Mouse (Mus musculus) layer of hippocampus, adult 2 months (tissue): Measurements from ENCODE around the gene Lrrc8d. TPM values are rescaled to one million over a fixed set of nuclear protein-coding genes. Genes with fewer than 3 reads are reported as not detected.

Source experiments
- DNase-seq, 2 experiments: peaks; one replicate each; pipeline ENCODE4 v3.0.0; 2022; ENCODE audit warnings: low spot score in 2 of 2
- H3K27ac ChIP-seq: fragments of 200-600 bp; 2 replicates; pipeline ENCODE4 v1.8.1; 2022
- H3K4me3 ChIP-seq: fragments of 200-600 bp; 2 replicates; pipeline ENCODE4 v1.8.1; 2022; ENCODE audit warnings: mild to moderate bottlenecking
- CTCF ChIP-seq: fragments of 200-600 bp; conservative IDR thresholded peaks from 2 replicates; pipeline ENCODE4 v1.8.1; 2022; ENCODE audit warnings: antibody characterized with exemption, mild to moderate bottlenecking, moderate library complexity
- total RNA-seq, 2 experiments: library from RNA; stranded (reverse); gene quantifications; 2 replicates each; pipeline ENCODE4 v1.2.3; 2021

Gene Lrrc8d
- total RNA-seq, 2 experiments from 2014 or later = 49.9 to 52.7 TPM

DNA sequence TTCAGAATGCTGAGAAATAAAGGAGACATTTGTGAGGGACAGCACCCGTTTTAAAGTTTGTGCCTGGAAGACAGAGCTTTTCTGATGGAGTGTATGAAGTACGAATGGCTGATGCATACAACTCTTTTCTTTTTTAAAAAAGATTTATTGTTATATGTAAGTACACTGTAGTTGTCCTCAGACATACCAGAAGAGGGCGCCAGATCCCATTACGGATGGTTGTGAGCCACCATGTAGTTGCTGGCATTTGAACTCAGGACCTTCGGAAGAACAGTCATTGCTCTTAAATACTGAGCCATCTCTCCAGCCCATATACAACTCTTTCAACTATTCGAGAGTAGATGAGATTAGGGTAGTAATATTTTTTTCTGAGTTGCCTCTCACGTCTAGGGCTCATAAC lies 8.1 kb upstream of the Lrrc8d start:
- peak; percentile 74 for TF ChIP-seq CTCF
- no peak for DNase-seq
- Histone ChIP-seq H3K27ac (peak overlapping the region; percentile 48; the same call in 1 of the 2 replicates), H3K4me3 (no peak overlapping the region)

DNA sequence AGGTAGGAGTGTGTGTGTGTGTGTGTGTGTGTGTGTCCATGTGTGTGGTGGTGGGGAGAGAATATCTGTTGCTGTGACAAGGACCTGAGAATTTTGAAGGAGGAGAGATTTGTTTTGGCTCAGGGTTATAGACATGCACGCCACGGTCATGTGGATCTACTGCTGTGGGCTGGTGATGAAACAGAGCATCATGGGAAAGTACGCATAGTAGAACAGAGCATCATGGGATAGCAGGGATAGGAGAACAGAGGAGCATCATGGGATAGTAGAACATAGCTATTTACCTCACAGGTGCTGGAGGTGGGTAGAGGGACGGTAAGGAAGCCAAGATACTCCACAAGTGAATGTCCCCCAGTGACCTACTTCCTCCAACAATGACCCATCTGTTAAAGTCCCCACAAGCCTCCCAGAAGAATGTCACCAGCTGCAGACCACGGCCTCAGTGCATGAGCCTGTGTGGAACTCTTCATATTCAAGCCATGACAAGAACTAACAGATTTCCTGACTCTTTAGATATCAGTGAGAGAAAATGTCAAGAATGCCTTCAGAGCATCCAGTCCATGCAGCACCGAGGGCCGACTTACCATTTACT lies 5.3 kb upstream of the Lrrc8d start:
- H3K27ac ChIP-seq = peak overlapping the region; percentile 62

DNA sequence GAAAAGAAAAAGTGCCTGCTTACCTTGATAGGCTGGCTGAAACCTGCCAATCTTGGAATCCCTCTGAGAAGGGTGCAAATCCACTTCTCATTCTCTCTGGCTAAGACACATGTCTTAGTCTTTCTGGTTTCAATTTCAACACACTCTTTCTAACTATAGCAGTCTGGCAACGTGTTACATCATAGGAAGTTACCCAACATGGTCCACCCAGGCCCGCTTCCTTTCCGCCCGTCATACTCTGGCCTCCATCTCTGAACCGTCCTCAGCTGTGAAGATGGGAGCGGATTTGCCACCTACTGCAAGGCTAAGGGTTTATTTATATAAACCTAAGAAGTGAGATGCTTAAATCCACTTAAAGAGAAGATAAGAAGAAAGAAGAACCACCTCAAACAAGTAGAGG lies 3.7 kb upstream of the Lrrc8d start:
- TF ChIP-seq CTCF = no peak

More for the DNA sequence above, 5.3 kb upstream of the Lrrc8d start:
- no peak for TF ChIP-seq CTCF
- no peak overlapping the region for H3K4me3 ChIP-seq
- no peak for DNase-seq

DNA sequence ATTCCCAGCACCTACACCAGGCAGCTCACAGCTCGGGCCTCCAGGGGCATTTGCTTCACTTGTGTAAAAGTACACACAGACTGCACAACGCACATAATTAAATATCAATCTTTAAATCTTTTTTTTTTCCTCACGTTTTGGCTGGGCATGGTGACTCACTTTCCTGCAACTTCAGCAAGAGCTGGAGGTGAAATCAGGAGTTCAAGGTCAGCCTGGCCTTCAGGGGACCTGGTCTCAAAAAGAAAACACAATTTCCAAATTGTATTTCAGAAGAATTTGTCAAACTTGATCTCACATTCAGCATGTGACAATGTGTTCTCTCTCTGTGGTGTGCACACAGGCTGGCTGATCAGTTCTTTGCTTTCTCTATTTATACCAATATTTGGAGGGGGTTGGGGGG lies 1.9 kb upstream of the Lrrc8d start:
- H3K27ac ChIP-seq = no peak overlapping the region
- TF ChIP-seq CTCF = no peak

More for the DNA sequence above, 3.7 kb upstream of the Lrrc8d start:
- no peak for DNase-seq
- H3K27ac ChIP-seq = no peak overlapping the region
- no peak overlapping the region for H3K4me3 ChIP-seq

DNA sequence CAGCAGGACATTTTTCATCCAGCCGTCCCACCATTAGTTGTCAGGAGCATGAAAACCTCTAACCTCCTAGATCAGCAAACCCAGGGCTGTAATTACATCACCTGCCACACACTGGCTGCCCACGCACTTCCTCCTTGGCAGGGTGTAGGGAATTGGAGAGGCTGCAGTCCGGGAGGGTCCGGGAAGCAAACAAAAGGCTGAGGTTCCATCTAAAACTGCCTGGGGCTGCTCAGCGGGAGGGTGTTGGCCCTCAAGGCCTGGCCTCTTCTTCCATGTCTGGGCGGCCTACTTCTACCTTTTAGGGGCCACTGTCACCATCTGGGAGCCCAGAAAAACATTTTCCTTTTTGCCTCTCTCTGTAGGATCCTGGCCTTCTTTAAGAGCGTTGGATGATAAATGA lies 1.1 kb upstream of the Lrrc8d start:
- DNase-seq = no peak
- Histone ChIP-seq H3K27ac (no peak overlapping the region), H3K4me3 (no peak overlapping the region)
- no peak for TF ChIP-seq CTCF

More for the DNA sequence above, 1.9 kb upstream of the Lrrc8d start:
- H3K4me3 ChIP-seq = no peak overlapping the region
- DNase-seq = no peak

DNA sequence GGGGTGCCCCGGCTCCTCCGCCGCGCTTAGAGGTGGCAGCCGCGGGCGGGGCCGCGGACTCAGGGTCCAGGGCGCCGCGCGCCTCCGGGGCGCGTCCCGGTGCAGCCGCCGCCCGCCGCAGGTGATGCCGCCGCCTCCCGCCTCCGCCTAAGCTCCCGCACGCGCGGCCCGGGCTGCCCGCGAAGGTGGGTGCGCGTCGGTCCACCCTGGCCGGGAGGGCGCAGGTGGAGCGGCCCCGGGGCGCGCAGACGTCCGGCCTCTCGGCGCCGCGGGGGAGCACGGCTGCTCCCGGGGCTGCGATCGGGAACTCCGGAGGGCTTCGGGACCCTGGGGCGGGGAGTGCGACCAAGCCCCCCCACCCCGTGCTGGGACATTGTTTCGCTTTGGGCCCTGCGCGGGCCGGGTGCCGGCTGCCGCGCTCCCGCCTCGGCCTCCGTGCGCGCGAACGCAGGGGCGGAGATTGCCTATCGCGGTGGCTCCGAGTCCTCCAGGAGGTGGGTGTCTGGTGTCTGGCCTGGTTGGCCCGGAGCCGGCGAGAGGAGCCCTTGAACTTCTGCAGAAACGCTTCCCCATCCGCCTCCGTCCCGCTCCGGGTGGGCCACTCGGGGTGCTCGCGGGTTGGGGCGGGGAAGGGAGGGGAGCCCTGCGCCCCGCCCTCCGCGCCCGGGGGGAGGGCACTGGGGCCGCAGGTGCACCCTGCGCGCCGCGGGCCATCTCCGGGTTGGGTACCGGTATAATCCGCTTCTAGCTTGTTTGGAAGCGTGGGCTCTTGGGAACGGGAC lies 492 bp downstream of the Lrrc8d start:
- peak overlapping the region; percentile 97 for H3K27ac ChIP-seq
- 0 out of 2 replicates have a peak, but pooled peaks have one; percentile 7 for TF ChIP-seq CTCF
- peak overlapping the region; percentile 91 for H3K4me3 ChIP-seq
- DNase-seq = peak; percentile 59 to 60

DNA sequence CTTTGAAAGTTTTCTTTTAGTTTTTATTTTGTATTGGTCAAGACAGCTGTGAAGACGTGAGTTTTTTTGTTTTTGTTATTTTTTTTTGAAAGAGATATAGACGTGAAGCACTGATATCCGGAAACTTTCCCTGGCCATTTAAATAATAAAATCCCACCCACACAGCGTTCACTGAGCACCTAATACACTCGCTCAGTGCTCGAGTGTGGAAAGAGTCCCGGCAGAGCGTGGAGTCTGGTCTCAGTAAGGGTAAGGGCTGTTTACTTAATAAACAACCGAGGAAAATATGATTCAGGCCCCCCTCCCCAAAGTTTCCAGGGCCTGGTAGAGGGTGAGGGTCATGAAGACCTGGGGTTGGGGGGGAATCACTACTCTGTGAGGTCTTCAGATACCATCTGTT lies 1.6 kb downstream of the Lrrc8d start:
- peak overlapping the region; percentile 97; the same call in 1 of the 2 replicates for H3K27ac ChIP-seq
- no peak for TF ChIP-seq CTCF
- H3K4me3 ChIP-seq = peak overlapping the region; percentile 91
- DNase-seq = no peak

DNA sequence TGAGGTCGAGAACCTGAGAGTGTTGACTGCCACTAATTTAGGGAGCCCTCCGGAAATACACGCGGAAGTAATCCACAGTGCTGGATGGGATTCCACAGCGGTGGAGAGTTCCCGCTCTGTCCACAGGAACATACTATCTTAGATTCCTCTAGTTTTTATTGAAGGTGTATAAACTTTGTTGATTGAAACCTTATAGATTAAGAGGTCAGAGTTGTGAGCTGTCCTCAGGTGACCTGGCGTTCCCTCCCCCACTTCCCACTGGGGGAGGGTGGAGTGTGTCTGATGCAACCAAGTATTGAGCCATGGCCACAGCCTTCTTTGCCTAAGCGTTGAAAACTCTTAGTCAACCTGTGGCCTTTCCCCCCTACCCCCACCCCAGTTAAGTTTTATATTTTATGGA lies 2.1 kb downstream of the Lrrc8d start:
- Histone ChIP-seq H3K27ac (no peak overlapping the region), H3K4me3 (peak overlapping the region; percentile 91; the same call in 1 of the 2 replicates)
- no peak for TF ChIP-seq CTCF
- DNase-seq = no peak

DNA sequence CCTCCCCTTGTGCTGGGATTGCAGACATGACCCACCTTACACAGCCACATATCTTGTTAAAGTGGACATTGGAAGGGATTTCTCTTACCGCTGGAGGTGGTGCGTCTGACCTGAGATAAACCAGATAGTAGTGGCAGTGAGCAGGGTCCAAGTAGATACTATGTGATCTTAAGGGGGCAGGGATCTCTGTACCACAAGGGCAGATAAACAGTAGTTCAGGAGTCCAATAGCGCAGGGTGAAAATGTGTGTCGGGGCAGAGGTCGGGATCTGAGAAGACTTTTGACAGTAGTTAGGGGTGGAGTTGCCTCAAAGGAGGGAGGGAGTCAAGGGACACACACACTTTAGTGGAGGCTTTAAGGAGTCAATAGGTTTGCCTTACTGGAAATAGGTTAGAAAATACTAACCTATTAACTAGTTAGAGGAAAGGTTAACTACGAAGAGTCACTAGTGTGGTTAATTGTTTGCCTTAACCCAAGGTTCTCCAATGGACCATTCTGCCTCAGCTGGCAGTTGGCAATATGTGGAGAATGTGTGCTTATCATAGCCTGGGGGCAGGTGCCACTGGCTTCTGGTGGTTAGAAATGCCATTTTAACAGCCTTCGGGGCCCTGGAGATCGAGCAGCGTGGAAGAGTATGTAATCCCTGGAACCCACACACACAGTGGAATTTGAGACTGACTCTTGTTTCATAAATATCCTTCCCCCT lies 3.0 kb downstream of the Lrrc8d start:
- no peak overlapping the region for H3K4me3 ChIP-seq
- TF ChIP-seq CTCF = no peak
- no peak for DNase-seq
- H3K27ac ChIP-seq = no peak overlapping the region

DNA sequence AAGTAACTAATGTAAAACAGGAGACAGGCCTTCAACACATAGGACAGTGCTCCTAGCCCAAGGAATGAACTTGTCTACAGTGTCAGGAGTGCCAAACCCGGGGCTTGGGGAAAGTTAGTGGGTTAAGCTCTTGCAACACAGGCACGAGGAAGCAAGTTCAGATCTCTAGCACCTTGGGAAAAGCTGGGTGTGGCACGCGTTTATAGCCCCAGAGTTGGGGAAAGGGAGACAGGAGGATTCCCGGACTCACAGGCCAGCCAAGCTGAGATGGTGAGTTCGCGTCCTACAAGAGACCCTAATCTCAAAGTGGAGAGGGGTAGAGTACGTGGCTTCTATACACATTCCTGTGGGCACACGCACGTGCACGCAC lies 3.5 kb downstream of the Lrrc8d start:
- H3K27ac ChIP-seq = no peak overlapping the region
- no peak for DNase-seq
- no peak for TF ChIP-seq CTCF
- no peak overlapping the region for H3K4me3 ChIP-seq

DNA sequence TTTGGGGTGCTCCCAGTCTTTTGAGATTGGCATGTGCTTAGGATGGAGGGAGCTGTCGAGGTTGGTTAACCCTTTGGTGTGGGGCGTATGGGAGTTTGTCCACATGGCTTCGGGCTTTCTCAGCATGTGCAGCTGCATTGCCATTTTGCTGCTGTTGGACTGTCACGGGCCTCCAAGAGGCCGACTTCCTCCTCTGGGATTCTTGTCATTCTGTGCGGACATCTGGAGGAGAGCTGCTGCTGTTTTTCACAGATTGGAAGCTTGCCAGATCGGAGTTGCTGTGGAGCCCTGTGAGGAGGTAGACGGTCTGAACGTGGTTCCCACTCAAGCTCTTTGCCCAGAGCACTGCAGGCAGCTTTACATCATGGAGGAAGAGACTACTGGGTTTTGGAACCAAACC lies 4.8 kb downstream of the Lrrc8d start:
- no peak for DNase-seq
- Histone ChIP-seq H3K4me3 (no peak overlapping the region), H3K27ac (no peak overlapping the region)
- no peak for TF ChIP-seq CTCF

DNA sequence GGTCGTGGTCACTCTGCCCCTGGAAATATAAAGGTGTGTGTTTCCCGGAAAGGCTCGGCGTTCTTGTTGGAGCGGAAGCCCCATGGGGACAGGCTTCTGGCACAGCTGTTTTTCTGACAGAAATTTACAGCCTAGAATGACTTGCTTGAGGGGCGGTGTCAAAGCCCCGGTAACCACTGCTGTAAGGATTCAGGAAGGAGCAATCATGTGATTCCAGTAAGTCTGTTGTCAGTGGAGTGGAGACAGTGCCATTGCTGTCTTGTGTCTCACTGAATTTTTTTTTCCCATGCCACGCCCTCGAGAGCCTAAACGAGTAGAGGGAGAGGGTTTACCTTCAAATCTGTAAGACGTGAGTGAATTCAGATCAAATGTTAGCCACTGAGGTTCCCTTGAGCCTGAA lies 6.9 kb downstream of the Lrrc8d start:
- H3K27ac ChIP-seq = no peak overlapping the region
- TF ChIP-seq CTCF = no peak
- no peak for DNase-seq
- no peak overlapping the region for H3K4me3 ChIP-seq

DNA sequence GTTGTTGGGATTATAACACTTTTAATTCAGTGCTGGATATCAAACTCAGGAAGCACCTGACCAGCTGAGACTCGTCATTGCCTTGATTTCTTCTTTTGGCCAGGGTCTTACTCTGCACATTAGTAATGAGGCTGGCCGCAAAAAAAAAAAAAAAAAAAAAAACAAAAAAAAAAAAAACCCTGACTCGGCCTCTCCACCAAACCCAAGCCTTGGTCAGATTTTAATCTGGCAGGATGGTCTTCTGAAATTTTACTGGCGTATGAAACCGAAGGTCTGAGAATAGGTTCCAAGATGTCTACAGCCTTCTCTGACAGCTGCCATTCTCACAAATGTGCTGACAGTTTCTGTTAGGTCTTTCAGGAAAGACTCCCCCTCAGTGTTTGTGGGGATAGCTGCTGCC lies 8.5 kb downstream of the Lrrc8d start:
- DNase-seq = no peak
- H3K27ac ChIP-seq = no peak overlapping the region
- TF ChIP-seq CTCF = no peak
- H3K4me3 ChIP-seq = no peak overlapping the region

DNA sequence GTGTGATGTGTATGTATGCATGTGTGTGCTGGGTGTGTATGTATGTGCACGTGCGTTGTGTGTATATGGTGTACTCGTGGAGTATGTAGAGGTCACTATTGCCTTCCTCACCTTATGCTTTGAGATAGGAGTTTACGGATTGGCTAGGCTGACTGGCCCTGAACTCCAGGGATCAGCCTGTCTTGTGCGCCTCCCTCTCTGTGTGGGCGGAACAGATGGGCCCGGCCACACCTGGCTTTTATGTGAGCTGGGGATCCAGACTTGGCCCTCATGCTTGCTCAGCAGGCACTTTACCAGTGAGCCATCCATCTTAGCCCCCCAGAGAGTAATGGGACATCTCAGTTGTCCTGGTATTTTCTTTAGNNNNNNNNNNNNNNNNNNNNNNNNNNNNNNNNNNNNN lies 10.7 kb downstream of the Lrrc8d start:
- no peak for DNase-seq
- no peak for TF ChIP-seq CTCF
- no peak overlapping the region for H3K27ac ChIP-seq
- no peak overlapping the region for H3K4me3 ChIP-seq
